Mouse (Mus musculus) hematopoietic stem cell, adult 5-6 weeks (primary cell): ENCODE results near the gene Gm20696. TPM values are rescaled to one million over a fixed set of nuclear protein-coding genes. Genes with fewer than 3 reads are reported as not detected.
A peak's percentile ranks its signal among the peaks of the same experiment; 100 is the strongest.

ENCODE experiments used
- ATAC-seq, 2 experiments: fragments of 125-278 bp in 1 of 2; replicated peaks in 1 of 2; 2 replicates each; pipeline ENCODE4 v1.8.0; 2016 to 2017; ENCODE audit warnings: inconsistent platforms in 2 of 2, mild to moderate bottlenecking in 2 of 2, moderate number of reproducible peaks in 2 of 2, low read depth in 1 of 2, moderate TSS enrichment in 1 of 2; ENCODE audit not compliant: low FRiP score in 2 of 2, poor library complexity in 2 of 2, severe bottlenecking in 2 of 2, insufficient read depth in 1 of 2, low TSS enrichment in 1 of 2
- total RNA-seq: library from RNA; stranded (forward); fragments of 172-1452, 232-1000 nt; gene quantifications from 2 replicates; pipeline ENCODE4 v1.2.3, GENCODE M21; 2017

Gm20696 gene
- total RNA-seq, 1 experiment from 2014 or later, result 1.9 TPM

GRCm38 (mm10) chr6:99354338-99354737 lies 312.3 kb downstream of the Gm20696 start:
- ATAC-seq, result no peak

GRCm38 (mm10) chr6:99353441-99353840 lies 313.2 kb downstream of the Gm20696 start:
- ATAC-seq, result no peak

DNA sequence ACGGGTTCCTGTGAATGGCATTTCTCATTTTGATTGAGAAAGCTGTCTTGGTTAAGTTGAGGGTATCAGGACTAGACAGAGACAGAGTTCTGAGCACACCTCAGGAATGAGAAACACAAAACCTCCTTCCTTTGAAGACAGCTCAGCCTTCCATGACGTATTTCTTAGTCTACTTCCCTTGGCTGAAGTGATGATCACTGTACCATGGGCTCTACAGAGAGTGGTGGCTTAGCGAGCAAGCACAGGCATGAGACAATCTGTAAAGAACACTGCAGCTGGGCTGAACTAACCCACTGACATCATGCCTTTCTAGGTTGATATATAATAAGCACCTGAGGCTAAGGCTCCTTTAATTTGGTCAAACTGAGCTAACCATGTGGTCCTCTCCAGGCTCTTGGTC lies 316.0 kb downstream of the Gm20696 start:
- ATAC-seq, result 0 out of 4 replicates have a peak, but pooled peaks of 1 of the 2 experiments have one; percentile 5

DNA sequence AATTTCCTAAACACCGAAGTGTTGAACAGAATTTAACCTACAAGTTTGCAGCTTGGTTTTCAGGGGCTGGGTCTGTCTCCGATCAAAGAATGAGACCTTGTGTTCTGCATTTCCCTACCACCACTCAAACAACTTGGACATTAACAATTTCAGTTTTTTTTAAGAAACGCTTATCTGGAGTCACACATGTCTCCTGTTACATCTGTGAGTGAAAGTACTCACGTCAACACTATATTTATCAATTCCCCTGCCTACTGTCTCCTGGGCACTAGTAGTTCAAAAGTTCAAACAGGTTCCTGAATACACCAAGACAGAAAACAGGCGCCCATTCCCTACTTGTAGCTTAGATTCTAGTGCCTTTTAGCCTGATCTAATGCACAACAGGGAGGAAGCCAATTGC lies 316.4 kb downstream of the Gm20696 start:
- peak in 1 of 2 experiments; percentile 32; a peak in 1 of 4 replicates for ATAC-seq

DNA sequence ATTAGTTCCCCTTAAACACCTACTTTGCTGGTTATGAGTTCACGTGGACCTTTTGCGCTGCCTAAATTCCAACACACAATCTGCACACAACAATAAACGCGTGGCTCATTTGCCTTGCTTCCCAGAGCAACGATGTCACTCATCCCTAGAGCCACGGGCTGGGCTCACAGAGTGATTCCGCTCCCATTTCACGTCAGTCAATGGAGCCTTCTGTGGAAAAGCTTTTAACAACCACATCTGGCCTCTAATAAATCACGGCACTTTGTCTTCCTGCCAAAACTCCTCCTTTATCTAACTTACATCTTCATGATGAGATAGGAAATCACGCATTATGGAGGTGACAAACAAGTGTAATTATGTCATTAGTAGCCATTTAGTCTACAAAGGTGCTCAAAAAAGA lies 318.8 kb downstream of the Gm20696 start:
- no peak for ATAC-seq

GRCm38 (mm10) chr6:99344966-99345365 lies 321.6 kb downstream of the Gm20696 start:
- no peak for ATAC-seq

- peak; percentile 17 to 42; a peak in 1 of 4 replicates for ATAC-seq
These were observed 322.2 kb downstream of the Gm20696 start for GRCm38 (mm10) chr6:99344357-99344756.

DNA sequence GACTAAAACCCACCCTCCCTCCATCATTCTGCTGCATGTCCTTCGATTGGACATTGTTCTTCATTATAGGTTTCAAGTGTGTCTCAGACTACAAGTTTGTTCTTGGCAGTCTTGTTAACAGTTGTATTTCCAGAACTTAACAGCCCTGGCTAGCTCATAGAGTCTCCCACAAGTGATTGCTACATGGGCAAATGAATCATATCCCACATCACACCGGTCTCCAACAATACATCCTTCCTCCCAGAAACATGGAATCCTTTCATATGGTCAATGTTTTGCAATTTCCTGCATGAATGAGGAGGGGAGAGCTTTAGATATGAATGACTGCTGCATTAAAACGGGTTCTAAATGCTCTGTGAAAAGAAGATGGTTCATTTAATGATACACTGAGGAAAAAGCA lies 322.8 kb downstream of the Gm20696 start:
- ATAC-seq, result no peak

- no peak for ATAC-seq
These were observed 324.2 kb downstream of the Gm20696 start for GRCm38 (mm10) chr6:99342416-99342815.

DNA sequence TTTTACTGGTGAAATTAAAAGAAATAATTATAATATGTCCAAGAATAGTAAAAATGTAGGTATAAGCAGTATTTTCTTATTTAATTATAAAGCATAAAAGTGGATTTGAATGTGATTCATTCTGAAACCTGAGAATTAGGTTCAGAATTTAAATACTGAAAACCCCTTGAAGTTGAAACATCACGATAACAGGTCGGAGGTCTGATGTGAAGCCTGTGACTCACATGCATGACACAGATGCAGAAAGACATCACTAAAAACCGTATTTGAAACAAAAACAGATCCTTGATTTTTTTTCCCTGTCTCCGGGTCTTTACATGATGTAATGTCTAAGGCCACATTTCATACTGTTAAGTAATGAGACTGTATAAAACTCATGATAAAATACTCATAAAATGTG lies 325.7 kb downstream of the Gm20696 start:
- no peak for ATAC-seq

GRCm38 (mm10) chr6:99339986-99340721 lies 326.4 kb downstream of the Gm20696 start:
- ATAC-seq, result no peak

DNA sequence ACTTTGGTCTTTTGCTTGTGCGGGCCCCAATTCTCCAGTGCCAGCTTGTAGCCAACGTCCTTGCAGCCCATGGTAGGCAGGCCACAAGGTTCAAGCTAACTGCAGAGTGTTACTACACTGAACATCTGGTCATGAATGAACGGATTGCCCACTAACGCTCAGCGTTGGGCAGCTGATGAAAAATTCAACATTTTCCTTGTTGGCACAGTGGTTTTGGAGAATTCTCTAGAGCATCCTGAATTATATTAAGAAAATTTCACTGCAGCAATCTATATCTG lies 327.3 kb downstream of the Gm20696 start:
- peak; percentile 20 to 22; a peak in 2 of 4 replicates for ATAC-seq

- no peak for ATAC-seq
These were observed 327.8 kb downstream of the Gm20696 start for GRCm38 (mm10) chr6:99338593-99339342.

DNA sequence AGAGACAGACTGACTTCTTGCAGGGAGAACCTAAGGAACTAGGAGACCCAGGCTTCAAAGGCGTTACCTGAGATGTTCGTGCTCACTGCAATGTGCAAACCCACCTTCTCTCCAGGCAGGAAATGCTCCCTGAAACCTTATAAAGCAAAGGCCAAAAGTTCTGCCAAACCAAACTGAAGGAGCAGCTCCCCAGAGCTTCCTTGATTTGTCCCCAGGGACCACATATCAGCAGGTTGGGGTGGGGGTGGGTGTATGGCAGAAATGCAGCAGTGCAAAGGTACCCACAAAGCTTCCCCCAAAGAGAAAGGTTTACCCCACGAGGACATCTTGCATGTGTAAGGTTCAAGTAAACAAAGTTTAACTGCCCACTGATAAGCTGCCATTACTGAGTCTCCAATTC lies 328.4 kb downstream of the Gm20696 start:
- no peak for ATAC-seq

DNA sequence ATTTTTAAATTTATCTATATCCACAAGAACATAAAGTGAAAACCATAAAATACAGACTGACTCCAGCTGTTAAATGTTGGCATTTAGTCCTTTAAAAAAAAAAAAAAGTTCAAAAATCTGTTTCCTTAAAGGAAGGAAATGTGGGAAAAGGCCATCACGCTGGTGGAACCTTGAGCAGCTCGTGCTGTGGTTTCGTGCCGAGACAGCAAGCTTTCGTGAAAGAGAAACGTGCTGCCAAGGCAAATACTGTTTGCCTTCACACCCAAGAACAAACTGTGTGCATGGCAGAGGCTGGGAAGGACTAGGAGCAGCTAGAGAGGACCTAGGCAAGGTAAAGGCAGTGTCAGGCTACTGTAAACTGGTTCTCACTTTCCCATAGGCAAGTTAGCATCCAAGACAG lies 329.0 kb downstream of the Gm20696 start:
- peak; percentile 38 to 42; a peak in 1 of 4 replicates for ATAC-seq

GRCm38 (mm10) chr6:99336191-99336590 lies 330.4 kb downstream of the Gm20696 start:
- no peak for ATAC-seq

DNA sequence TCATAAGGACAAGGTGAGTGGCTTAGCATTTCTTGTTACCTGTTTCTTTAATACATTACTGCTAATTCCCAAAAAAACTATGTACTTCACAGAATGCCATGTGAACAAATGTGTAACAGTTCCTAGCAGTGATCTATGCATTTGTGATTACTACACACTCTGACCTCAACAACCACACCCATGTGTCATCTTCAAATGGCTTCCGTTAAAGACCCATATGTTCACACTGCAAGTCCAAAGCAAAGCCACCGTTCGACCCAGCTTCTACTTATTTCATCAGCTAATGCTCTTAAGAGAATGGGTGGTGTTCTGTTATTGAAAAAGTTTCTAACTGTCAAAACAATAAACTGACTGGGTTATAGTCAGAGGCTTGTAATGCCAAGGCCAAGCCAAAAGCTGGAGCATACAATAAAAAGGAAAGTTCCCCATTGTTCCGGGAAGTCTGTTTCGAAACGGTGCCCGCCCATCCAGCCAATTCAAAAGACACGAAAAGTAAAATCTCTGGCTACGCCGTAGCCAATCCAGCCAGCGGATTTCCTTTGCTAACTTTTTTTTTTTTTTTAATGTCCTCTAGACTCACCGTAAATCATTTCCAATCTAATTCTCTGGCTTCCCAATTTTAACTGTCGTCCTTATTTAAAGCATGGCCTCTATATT lies 331.3 kb downstream of the Gm20696 start:
- peak in 1 of 2 experiments; percentile 44; a peak in 1 of 4 replicates for ATAC-seq

GRCm38 (mm10) chr6:99334255-99334654 lies 332.3 kb downstream of the Gm20696 start:
- ATAC-seq, result no peak
